Mouse (Mus musculus) G1E (cell line): ENCODE measurements at regions not wholly inside any gene's neighbourhood (a gene's known extent, or its start where the extent isn't known, plus 50 kb on each side); places are given as distances from the start of the nearest gene placed in this dataset.

Experiments
- CTCF ChIP-seq: IDR thresholded peaks from 2 replicates; pipeline ENCODE4 v1.5.1; 2012; ENCODE audit warnings: low read depth, low read length, inconsistent platforms, mixed read lengths
- GATA1 ChIP-seq: IDR thresholded peaks from 2 replicates; pipeline ENCODE4 v1.6.1; 2012; ENCODE audit warnings: borderline replicate concordance, low read length, inconsistent platforms, mixed read lengths
- GATA2 ChIP-seq: IDR thresholded peaks from 2 replicates; pipeline ENCODE4 v1.6.1; 2012; ENCODE audit warnings: low read depth, low read length, inconsistent platforms, borderline replicate concordance
- POLR2AphosphoS5 ChIP-seq: IDR thresholded peaks from 2 replicates; pipeline ENCODE4 v1.6.1; 2012; ENCODE audit warnings: low read depth, low read length, inconsistent platforms; ENCODE audit not compliant: insufficient replicate concordance
- TAL1 ChIP-seq: conservative IDR thresholded peaks from 2 replicates; pipeline ENCODE4 v1.6.1; 2012; ENCODE audit warnings: low read depth, low read length, inconsistent platforms, mixed read lengths

GRCm38 (mm10) chr3:38008321-38008720 is 284.0 kb upstream of the Gm5148 start:
- TF ChIP-seq CTCF (no peak), GATA1 (no peak), TAL1 (no peak), GATA2 (no peak), POLR2AphosphoS5 (no peak)
